In the genomic region with DNA sequence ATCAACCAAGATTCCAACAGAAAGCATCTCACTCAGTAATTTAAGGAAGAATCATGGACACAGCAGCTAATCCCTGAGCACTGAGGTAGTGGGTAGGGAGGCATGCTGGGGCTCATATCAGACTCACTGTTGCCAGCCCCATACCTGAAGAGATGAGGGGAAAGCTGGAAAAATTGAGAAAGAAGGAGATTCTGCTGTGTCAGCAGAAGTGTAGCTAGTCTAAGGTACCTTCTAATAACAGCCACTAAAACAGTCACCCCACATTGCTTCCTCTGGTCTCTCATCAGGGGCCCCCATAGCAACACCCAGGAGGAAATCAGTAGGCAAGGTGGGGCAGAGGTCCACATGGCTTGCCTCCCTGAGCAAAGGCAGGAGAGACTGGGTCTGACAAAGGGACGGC, we compare ENCODE assay signal across 16 mouse cellular contexts.
"Had no signal": no experiment of that assay in that cellular context is flagged by ENCODE, and none has a peak within 500 bp of the region (broad histone marks: within the 10 kb centered on the region; RNA-seq: fewer than 3 reads in every experiment).

No protein-coding gene starts in this region.

- H3K27me3 ChIP-seq: neural tube, embryonic 13.5 days; neural tube, embryonic 15.5 days; stomach, embryonic 15.5 days had no signal

- H3K27ac ChIP-seq: neural tube, embryonic 13.5 days; neural tube, embryonic 15.5 days; stomach, embryonic 15.5 days; stomach, postnatal 0 days had no signal

- H3K9me3 ChIP-seq: neural tube, embryonic 13.5 days; neural tube, embryonic 15.5 days; stomach, embryonic 15.5 days had no signal

- H3K9ac ChIP-seq: neural tube, embryonic 13.5 days; neural tube, embryonic 15.5 days; stomach, embryonic 15.5 days had no signal

- H3K4me1 ChIP-seq: neural tube, embryonic 13.5 days; neural tube, embryonic 15.5 days; stomach, embryonic 15.5 days had no signal

- H3K36me3 ChIP-seq: neural tube, embryonic 13.5 days; neural tube, embryonic 15.5 days; stomach, embryonic 15.5 days had no signal

- H3K4me3 ChIP-seq: neural tube, embryonic 13.5 days; neural tube, embryonic 15.5 days; stomach, embryonic 15.5 days had no signal

- H3K4me2 ChIP-seq: neural tube, embryonic 13.5 days; neural tube, embryonic 15.5 days; stomach, embryonic 15.5 days had no signal

- DNase-seq: retina, postnatal 1 day; right cerebral cortex, adult 18-20 months; right cerebral cortex, postnatal 14 days; right cerebral cortex, postnatal 25 days; right cerebral cortex, postnatal 4 days; spleen, adult 18-20 months; thymus, adult 18-20 months; thymus, adult 2 months; thymus, postnatal 14 days; thymus, postnatal 25 days; thymus, postnatal 36 days; thymus, postnatal 4 days had no signal
